Mouse (Mus musculus) lung, postnatal 25 days (tissue): Measurements from ENCODE around the gene Psma4.
"Not testable (repeated sequence)": the region's sequence is repeated elsewhere in the genome, so short reads cannot be mapped to it uniquely, and the experiment has no call there.

Source experiments
- DNase-seq: peaks from one replicate; pipeline ENCODE4 v3.0.0; 2022; ENCODE audit warnings: low spot score

The Psma4 gene

DNA sequence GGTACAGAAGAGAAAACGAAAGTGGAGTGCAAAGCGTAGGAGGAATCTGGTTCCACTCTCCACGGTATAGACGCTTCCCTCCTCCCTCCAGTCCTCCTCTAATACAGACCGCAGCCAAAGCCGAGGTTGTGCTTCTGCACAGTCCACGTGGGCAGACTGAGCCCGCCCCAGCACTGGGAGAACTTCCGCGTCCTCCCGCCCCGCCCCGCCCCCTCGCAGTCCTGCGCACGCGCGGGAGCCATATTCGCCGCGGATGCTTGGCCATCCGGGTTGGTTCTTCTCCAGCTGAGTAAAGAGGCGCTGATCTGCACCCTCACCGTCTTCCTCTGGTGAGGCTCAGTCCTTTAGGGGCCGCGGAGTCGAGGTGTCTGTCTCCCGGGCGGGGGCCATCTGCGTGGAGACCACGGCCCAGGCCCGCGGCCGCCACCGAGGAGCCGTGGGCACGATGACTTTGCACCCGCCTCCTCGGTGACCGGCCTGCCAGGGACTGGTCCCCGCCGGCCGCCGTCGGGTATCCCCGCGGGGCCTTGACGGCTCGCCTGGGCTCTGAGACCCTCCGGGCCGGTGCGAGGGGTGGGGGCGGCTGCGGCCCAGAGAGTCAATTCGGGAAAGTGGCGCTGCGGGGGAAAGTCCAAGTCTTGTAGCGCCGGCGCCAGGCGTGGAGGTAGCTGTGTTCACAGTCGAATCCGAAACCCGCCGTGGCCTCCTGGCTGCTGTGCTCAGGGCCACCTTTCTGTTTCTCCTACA, at the start of gene Psma4, which contains the start of gene AY074887:
Gene Psma4, plus strand, starts transcription at position 216 of the 747 bp plus-strand sequence.
Gene AY074887, minus strand, starts transcription at position 424 of the 747 bp plus-strand sequence.
- DNase-seq, result peak; percentile 92

DNA sequence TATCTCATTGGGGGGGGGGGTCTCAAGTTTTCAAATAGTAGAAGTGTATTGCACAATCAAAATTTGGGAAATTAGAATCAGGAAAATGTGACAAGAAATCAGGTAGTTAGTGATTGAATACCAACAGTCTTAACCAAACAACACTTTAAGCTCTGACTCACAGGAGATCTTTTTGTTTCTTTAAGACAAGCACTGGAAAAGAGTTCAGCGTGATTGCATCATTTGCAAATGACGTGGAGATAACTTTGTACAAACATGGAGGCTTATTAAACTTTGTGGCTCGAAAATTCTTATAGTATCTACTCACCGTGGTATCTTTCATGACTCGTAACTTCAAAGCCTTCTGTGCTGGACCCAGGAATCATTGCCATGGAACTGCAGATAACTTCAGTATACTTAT, 41.1 kb upstream of the Psma4 start:
- no peak for DNase-seq

DNA sequence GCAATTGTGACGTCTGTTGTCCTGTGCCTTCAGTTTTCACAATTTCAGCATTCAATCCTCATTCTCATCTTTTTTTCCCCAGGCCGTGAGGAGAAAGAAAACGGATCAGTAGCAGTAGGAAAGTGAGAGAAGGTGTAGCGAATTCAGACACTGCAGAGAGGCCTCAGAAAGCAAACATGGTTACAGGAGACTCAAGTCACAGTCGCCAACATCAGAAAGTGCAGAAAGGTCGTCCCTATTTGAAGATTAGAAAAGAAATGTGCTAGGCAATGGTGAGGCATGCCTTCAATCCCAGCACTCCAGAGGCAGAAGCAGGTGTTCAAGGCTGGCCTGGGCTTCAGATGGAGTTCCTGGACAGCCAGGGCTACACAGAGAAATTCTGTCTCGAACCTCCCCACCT, 35.0 kb upstream of the Psma4 start:
- DNase-seq, result no peak

DNA sequence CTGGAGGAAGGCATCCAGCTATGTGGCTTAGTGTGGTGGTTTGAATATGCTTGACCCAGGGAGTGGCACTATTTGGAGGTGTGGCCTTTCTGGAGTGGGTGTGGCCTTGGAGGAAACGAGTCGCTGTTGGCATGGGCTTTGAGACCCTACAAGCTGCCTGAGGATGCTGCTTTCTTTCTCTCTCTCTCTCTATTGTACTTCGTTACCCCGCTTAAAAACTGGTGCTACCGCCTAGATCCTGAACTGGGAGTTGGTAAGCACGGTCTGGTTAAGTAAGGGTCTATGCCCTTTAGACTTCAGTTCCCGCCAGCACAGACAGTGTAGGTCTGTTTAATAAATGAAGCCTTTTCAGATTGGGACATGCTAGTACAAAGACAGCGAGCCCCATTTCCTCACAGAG, 34.2 kb upstream of the Psma4 start:
- no peak for DNase-seq

DNA sequence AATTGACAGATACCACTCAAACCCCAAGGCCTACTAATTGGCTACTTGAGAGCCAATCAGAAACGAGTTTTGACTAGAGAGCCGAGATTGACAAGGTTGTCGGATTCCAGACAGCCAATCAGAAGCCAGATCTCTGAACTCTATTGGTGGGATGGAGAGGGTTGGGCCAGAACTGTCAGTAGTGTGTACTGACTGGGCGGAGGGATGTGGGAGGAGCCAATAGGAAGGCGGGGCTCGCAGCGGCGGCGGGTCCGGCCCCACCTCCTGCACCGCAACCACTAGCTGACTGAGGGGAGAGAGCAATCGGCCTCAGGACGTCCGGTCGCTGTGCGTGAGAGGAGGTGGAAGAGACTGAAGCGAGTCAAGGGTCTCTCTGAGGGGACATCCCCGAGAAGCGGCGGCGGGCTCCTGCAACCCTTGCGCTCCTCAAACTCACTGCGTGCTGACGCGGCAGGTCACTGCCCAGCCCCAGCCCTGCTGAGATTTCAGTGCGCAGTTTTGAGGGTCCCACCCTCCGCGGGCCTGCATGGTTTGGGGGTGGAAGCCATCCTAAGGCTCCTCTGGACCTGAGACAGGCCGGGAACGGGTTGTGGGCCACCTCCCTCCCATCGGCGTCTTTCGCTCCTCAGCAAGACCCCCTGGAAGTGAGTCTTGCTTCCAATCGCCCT, 33.4 kb upstream of the Psma4 start, which contains the start of gene Hykk:
Gene Hykk, plus strand, starts transcription at position 274 of the 668 bp plus-strand sequence.
- DNase-seq, result peak; percentile 94

DNA sequence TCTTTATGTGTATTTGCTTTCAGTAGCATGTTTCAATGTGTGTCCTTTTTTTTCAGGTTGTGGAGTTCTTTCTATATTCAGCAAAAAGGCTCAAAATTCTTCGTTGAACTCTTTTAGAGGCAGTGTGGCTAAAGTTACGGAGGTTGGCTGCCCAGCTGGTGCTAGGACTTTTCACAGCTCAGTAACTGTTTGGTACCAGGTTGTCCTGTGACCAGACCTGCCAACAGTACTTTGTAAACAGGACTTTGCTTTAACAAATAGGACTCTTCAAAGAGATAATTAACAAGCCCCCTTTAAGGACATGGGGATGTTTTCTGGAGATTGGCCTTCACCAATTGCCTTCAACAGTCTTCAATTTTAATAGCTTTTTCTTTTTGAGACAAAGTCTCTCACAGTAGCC, 32.4 kb upstream of the Psma4 start:
- DNase-seq, result no peak

DNA sequence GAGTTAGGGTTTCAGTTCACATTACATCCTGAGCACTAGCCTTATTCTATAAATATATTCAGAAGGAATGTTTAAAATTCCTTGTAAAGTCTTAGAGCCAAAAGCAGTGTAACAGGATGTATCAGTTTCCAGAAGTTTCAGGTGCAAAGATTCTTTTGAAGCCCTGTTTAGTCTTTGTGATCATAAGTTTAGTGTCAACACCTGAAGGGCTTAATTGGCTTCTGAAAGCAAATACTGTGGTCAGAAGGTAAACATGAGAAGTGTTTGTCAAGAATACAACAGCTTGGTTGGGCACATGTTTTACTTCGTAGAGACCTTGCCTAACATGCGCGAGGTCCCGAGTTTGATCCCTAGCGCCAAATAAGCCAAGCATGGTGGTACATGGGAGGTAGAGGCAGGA, 31.8 kb upstream of the Psma4 start:
- DNase-seq, result peak; percentile 53

DNA sequence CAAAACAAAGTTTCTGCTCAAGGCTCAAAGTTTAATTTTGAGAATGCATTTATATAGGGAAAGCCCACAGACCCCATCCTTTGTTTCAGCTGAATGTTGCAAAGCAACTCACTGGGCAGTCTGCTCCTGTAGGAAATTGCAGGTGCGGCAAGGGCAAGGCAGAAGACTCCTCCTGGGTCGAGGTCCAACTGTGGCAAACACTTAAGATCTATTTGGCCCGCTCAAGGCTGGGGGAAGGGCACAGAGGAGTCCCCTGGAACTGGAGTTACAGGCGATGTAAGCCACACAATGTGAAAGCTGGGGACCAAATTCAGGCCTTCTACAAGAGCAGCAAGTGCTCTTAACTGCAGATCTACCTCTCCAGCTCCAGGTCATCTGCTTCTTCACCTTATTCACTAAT, 30.6 kb upstream of the Psma4 start:
- DNase-seq, result no peak

DNA sequence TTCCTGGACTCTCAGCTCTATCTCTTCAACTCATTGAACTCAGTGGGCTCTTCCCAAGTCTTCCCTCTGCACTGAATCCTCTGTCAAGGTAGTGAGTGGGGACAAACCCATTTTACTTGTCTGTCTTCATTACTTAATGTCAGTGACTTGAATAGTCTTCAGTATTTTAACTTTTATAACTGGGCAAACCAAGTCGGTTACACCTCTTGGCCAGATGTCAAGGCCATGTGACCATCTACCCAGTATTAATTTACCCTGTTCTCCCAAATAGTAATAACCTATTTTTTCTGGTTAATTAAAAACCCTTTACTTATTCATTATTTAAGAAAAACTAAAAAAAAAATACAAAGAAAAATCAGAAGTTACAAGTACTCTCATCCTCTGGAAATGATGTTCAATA, 19.8 kb upstream of the Psma4 start:
- DNase-seq, result no peak

DNA sequence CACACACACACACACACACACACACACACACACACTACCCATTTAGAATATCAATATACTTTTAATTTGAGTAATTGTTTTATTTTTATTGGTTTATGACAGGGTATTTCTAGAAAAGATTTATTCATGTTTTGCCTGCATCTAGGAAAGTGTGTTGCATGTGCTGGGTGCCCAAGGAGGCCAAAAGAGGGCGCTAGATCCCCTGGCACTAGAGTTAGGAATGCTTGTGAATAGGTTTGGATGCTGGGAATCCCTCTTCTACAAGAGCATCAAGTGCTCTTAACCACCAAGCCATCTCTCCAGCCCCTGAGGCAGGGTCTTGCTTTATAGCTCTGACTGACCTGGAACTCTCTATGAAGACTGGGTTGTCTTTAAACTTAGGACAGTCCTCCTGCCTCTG, 18.8 kb upstream of the Psma4 start:
- DNase-seq, result no peak

DNA sequence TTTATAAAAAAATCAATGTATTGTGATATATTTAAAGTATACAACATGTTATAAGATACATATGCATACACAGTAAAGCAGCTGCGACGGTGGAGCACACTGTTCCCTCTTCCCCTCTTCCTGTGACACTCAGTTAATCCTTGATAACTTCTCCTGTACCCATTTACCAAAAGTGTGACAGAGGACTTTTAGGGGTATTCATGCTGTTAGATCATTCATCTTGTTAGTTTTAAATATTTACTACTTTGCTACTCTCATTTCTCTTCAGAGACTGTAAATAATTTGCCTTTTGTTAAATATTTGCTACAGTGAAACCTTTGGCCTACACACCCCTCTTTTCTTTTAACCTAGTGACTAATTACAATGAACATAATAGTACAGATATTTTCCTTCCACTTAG, 18.2 kb upstream of the Psma4 start:
- no peak for DNase-seq

DNA sequence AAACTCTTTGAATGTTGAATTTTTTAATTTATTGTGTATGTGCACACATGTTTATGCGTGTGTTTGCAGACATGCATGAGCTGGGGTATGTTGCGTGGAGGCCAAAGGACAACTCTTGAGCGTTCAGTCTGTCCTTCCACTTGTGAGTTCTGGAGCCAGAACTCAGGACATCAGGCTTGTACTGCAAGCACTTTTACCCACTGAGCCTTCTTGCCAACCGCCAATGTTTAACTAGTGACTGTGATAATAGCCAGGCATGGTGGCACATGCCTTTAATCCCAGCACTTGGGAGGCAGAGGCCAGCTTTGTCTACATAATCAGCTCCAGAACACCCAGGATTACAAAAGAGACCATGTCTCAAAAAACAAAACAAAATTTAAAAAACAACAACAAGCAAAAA, 8.5 kb upstream of the Psma4 start:
- DNase-seq, result no peak

DNA sequence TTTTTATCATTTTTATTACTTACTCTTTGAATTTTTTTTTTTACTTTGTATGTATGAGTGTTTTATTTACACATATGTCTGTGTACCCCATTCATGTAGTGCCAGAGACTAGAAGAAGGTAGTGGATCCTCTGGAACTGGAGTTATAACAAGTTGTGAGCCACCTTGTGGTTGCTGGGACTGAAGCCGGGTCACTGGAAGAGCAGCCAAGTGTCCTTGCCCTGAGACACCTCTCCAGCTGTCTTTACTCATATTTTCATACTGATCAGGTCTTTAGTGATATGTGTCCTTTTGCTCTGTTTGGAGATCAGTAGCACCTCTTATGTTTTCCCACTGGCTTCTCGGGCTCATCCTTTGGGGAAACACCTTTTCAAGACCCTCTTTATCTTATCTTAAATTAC, 6.1 kb upstream of the Psma4 start:
- no peak for DNase-seq

DNA sequence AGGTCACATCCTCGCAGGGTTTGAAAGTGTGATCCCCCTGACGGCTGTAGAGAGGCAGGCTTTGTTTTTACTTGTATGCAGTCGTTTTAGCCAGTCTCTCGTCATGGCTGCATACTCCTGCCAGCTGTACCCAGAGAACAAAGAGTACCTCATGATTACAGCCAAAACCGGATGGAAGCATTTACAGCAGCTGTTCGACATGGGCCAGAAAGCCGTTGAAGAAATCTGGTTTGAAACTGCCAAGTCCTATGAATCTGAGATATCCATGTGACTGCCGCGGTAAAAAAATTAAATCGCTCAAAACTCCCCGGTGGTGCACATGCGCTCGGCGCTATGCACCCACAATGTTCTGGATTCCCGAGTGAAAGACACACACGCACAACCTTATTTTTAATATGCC, 4.3 kb upstream of the Psma4 start:
- no peak for DNase-seq

DNA sequence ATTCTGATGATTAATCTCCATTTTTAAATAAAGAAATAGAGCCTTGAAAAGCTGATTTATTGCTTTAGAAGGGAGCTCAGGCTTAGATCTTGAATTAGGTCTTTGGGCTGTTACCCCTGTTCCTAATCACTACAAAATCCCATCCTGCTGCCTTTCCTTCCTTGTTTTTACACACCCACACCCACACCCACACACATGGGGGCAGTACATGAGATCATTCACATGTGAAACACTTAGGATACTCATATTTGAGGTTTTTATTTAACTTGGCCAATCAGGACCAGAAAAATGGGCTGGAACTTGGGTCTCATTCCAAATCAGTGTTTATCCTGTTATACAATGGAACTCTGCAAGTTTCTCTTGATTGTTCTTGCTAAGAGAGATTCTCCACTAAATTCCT, 1.1 kb upstream of the Psma4 start:
- DNase-seq, result no peak

DNA sequence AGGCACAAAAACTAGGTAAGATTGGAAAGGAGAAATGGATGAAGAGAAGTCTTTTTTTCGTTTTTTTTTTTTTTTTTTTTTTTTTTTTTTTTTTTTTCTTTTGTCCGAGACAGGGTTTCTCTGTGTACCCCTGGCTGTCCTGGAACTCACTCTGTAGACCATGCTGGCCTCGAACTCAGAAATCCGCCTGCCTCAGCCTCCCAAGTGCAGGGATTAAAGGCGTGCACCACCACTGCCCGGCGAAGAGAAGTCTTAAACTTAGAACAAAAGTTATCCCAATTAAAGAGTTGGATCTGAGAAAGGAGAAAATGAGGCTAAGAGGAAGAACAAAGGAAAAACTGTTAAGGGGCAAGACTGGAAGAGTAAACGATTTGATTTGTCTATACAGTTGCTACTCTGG, 428 bp upstream of the Psma4 start:
- not testable (repeated sequence) for DNase-seq

DNA sequence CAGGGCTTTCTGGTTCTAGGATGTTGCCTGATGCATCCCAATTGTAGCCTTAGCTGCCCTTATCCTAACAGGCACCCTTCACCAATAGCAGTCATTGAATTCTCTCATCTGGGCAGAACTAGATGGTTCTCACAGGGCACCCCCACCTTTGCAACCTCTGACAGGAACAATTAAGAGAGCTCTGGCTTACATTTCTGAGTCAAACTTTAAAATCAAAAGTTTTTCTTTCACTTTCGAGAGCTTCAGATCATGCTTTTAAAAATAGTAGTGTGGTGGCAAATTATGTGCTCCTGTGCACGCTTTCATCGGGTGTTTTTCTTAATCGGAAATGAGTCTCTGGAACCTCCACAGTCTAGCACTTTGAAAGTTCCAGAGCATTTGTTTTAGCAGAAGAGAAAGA, 10.5 kb downstream of the Psma4 start:
- no peak for DNase-seq

DNA sequence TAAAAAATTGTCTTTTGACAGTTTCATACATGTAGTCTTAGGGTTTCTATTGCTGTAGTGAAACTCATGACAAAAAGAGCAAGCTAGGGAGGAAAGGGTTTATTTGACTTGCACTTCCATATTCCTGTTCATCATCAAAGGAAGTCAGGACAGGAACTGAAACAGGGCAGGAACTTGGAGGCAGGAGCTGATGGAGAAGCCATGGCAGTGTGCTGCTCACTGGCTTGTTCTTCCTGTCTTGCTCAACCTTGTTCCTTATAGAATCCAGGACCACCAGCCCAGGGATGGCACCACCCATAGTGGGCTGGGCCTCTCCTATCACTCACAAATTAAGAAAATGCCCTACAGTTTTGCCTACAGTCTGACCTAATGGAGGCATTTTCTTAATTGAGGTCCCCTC, 13.1 kb downstream of the Psma4 start:
- DNase-seq, result no peak

DNA sequence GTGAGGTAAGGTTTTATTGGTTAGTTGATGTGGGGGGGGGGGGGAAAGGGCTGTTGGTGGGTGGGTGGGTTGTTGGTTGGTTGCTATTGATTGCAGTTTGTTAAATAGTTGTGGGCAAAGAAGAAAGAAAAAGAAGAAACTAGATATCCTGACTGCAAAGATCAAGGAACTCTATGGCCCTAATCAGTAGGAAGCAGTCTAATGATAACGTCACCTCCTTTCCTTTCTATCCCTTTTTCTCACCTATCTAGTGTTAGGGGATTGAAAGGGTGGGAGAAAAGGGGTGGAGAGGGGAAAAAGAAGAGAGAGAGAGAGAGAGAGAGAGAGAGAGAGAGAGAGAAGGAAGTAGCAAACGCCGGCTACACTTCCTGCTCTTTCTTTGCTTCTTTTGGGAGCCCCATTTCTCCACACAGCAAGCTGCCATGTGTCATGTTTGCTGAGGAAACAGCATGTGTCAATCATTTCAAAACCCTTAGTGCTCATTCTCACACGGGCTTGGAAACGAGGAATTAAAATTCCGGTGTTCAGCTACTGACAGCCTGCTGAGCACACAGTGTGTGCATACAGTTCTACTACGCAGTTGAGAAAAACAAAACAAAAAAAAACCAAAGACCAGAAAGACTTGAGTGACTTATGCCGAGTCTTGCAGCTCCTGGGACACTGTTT, 19.5 kb downstream of the Psma4 start:
- DNase-seq, result no peak

DNA sequence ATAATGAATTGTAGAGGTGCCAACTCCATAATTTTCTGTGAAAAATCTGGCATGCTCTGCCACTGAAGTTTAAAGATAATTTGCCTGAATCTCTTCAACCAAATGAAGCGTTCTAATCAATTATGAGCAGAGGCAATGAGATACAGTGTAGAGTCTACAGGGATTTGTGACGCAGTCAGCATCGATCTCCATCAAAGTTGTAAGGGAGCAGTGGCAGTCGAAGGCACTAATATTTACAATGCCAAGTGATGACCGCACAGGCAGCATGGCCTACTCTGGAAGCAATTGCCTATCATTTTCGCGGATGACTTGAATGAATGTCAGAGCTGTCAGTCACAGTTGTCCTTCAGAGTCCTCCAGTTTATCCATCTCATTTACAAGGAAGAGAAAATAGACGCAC, 30.1 kb downstream of the Psma4 start, which contains the start of gene Chrna5:
Gene Chrna5, plus strand, starts transcription at position 207 of the 400 bp plus-strand sequence.
- no peak for DNase-seq

DNA sequence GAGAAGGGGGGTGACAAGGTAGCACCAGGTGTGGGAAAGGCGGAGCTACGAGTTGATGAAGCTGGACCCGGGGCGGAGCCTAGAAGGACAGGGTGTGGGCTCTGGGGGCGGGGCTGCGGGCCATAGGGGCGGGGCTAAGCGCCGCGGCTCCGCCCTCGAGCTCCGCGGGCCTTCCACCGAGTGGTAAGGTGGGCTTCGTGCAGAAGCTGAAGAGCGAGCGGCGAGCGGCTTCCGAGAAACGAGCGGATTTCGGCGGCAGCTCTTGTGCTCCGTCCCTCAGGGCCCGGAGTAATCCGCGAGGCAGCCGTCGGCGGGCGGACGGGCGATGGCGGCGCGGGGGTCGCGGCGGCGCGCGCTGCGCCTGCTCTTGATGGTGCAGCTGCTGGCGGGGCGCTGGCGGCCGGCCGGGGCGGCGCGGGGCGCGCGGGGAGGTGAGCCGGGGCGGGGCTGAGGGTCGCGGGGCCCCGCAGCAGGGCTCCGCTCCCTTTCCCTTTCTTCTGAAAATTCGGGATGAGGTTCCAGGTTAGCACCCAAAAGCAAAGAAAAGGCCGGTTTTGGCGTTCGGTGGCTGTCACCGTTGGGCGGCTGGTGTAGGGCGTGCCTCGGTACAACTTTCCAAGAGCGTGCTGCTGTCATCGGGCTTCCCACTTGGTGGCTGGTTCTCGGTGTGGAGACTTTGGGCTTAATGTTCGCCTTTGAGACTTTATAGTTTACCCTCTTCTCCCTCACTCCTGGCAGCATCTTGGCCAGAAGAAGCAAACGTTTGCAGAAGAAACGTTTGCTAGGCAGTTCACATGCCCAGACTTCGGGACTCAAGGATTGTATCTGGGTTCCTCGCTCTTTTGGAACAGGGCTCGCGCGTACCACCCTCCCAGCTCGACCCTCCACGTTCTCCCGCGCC, 31.0 kb downstream of the Psma4 start:
- DNase-seq, result peak; percentile 3

DNA sequence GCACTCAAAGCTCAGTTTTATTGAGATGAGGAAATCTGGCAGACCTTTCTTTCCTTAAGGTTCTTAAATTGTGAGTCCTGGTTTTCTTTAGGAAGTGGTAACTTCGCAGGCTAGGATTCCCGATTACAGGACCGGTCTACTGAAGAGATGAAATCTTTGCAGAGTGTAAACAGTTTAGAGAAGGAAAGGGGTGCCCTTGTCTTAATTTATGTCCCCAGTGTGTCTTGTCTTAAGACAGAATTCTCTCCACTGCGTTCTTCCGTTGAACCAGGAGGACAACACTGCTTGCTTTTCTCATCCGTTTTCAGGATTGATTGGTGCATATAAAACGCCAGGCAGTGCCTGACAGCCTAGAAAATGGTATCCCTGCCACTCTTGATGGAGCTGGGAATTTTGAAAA, 31.8 kb downstream of the Psma4 start:
- no peak for DNase-seq
